Mouse (Mus musculus) intestine, postnatal 0 days (tissue): Measurements from ENCODE around the gene Srr. TPM values are rescaled to one million over a fixed set of nuclear protein-coding genes. Genes with fewer than 3 reads are reported as not detected.

ENCODE experiments used
- ATAC-seq: fragments of 200-750 bp; cut with Nextera tagmentation; 2 replicates; pipeline ENCODE4 v1.8.0; 2017; ENCODE audit warnings: mild to moderate bottlenecking, moderate TSS enrichment, moderate library complexity
- H3K27ac ChIP-seq: fragments of 300-500 bp; sonication (generic); 2 replicates; pipeline ENCODE4 v1.5.1; 2014; ENCODE audit warnings: mild to moderate bottlenecking, low read depth, low read length, moderate library complexity
- H3K27me3 ChIP-seq: fragments of 300-500 bp; sonication (generic); replicated peaks from 2 replicates; pipeline ENCODE4 v1.6.1; 2014; ENCODE audit warnings: low read length, mixed read lengths; ENCODE audit not compliant: control insufficient read depth, insufficient read depth
- H3K36me3 ChIP-seq: fragments of 300-500 bp; sonication (generic); 2 replicates; pipeline ENCODE4 v1.6.1; 2014; ENCODE audit warnings: mild to moderate bottlenecking, moderate library complexity; ENCODE audit not compliant: control insufficient read depth, insufficient read depth
- H3K4me1 ChIP-seq: fragments of 300-500 bp; sonication (generic); replicated peaks from 2 replicates; pipeline ENCODE4 v1.6.1; 2014; ENCODE audit warnings: antibody characterized with exemption, low read length, mixed read lengths; ENCODE audit not compliant: control insufficient read depth, insufficient read depth
- H3K4me2 ChIP-seq: fragments of 300-500 bp; sonication (generic); replicated peaks from 2 replicates; pipeline ENCODE4 v1.6.1; 2014; ENCODE audit warnings: low read depth, mild to moderate bottlenecking, moderate library complexity
- H3K4me3 ChIP-seq: fragments of 300-500 bp; sonication (generic); 2 replicates; pipeline ENCODE4 v1.5.1; 2014; ENCODE audit warnings: low read depth, low read length
- H3K9ac ChIP-seq: fragments of 300-500 bp; sonication (generic); 2 replicates; pipeline ENCODE4 v1.6.1; 2014; ENCODE audit warnings: mild to moderate bottlenecking, low read depth, low read length
- H3K9me3 ChIP-seq: fragments of 300-500 bp; sonication (generic); 2 replicates; pipeline ENCODE4 v1.6.1; 2016; ENCODE audit warnings: mixed run types; ENCODE audit not compliant: control insufficient read depth
- CTCF ChIP-seq: sonication (generic); IDR thresholded peaks from 2 replicates; pipeline ENCODE4 v1.5.1; 2016; ENCODE audit warnings: low read depth, mild to moderate bottlenecking, control low read depth, antibody characterized with exemption, moderate library complexity
- WGBS: fragments of 180-500 bp; shearing (Covaris S2); extraction: QIAGEN DNeasy Blood & Tissue Kit; methylation state at CpG from one replicate; pipeline ENCODE4 v1.1.7; 2014; 5-methylcytosine and 5-hydroxymethylcytosine counted together
- polyA plus RNA-seq: library from polyadenylated mRNA; unstranded; fragments of >200 nt; fragmentation: Nextera tagmentation; extraction: Ambion mirVana; gene quantifications from 2 replicates; pipeline ENCODE4 v1.2.1, GENCODE M21; 2015

The Srr gene
- polyA plus RNA-seq, 1 experiment from 2014 or later: 22.4 TPM

DNA sequence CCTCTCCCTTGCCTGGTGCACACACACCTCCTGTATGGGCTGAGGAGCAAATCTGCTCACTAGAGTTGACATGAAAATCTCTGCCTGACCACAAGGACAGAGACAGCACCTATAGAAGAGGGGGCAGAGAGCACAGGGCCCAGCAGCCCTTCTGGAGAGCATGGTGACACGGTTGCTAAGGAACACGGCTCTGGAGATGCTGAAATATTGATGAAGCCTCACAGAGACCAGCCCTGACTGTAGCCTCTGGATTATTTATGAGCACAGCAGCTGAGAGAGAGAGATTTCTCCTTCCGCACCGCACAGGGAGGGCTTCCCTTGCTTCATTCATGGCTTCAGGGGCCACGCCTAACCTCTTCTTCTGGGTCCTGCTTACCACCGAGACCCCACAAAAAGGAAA is 56.1 kb downstream of the Srr start:
- H3K36me3 ChIP-seq: peaks cover 8% of the 10 kb centered on the region; the same call in 1 of the 2 replicates
- no peak overlapping the region for H3K27ac ChIP-seq
- H3K4me1 ChIP-seq: no peaks in the 10 kb centered on the region
- H3K9me3 ChIP-seq: no peaks in the 10 kb centered on the region
- H3K27me3 ChIP-seq: no peaks in the 10 kb centered on the region
- no peak for ATAC-seq
- H3K9ac ChIP-seq: no peak overlapping the region
- WGBS: 80% methylated on average over 6 of the region's 6 CpGs
- no peak overlapping the region for H3K4me3 ChIP-seq
- no peak for TF ChIP-seq CTCF
- H3K4me2 ChIP-seq: no peak overlapping the region

DNA sequence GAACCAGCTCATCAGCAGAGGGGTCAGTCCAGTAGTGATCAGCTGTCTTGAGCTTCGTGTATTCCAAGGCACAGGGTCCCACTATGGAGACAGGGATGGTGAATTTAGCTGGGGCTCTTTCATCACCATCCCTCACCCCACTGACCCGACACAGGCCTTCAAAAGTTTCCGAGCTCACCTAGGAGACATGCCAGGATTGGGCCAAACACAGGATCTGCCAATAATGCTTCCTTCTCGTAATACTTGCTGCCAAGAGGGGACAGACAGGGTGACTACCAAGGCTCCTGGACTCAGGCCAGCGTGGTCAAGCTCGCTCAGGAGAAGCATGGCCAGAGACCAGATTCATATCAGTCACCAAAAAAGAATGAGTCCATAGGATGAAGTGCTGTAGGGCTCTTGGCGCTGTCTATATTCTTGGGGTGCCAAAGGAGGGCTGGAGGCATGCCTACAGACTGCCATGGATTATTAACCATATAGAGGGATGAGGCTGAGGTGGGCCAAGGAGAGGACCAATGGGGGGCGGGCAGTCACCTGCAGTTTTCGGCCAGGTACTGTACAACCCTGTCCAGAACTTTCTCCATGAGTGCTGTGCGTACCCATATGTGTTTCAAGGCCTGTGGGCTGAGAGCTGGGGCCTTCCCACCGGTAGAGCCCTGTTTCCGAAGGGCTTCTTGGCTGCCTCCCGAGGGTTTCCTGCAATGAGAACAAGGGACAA is 57.5 kb downstream of the Srr start:
- no peak overlapping the region for H3K27ac ChIP-seq
- H3K9me3 ChIP-seq: no peaks in the 10 kb centered on the region
- TF ChIP-seq CTCF: no peak
- WGBS: 90% methylated on average over 13 of the region's 13 CpGs
- H3K27me3 ChIP-seq: no peaks in the 10 kb centered on the region
- H3K4me3 ChIP-seq: no peak overlapping the region
- no peak overlapping the region for H3K9ac ChIP-seq
- no peak overlapping the region for H3K4me2 ChIP-seq
- H3K4me1 ChIP-seq: no peaks in the 10 kb centered on the region
- no peak for ATAC-seq
- peaks cover 8% of the 10 kb centered on the region; the same call in 1 of the 2 replicates for H3K36me3 ChIP-seq

DNA sequence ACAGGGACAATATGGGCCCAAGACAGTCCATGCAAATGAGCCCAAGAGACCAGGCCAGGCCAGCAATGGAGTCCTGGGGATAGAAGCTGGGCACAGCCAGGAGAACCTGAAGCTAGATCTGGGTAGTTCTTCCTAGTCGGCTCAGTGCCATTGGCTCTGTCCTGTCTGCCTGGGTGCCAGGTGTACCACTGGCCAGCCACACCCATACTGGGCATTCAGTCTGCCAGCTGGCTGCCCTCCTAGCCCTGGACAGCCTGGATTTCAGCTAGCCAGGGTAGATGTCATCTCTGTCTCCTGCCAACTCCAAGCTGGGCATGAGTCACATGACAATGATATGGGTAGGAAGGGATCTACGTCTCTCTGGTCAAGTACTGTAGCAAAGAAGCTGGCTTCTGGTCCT is 58.6 kb downstream of the Srr start:
- no peak overlapping the region for H3K4me2 ChIP-seq
- peaks cover 8% of the 10 kb centered on the region for H3K36me3 ChIP-seq
- no peak overlapping the region for H3K4me3 ChIP-seq
- WGBS: 87% methylated on average over 2 of the region's 2 CpGs
- no peak for ATAC-seq
- H3K27ac ChIP-seq: no peak overlapping the region
- H3K4me1 ChIP-seq: no peaks in the 10 kb centered on the region
- no peak overlapping the region for H3K9ac ChIP-seq
- no peak for TF ChIP-seq CTCF
- H3K9me3 ChIP-seq: no peaks in the 10 kb centered on the region
- H3K27me3 ChIP-seq: no peaks in the 10 kb centered on the region

DNA sequence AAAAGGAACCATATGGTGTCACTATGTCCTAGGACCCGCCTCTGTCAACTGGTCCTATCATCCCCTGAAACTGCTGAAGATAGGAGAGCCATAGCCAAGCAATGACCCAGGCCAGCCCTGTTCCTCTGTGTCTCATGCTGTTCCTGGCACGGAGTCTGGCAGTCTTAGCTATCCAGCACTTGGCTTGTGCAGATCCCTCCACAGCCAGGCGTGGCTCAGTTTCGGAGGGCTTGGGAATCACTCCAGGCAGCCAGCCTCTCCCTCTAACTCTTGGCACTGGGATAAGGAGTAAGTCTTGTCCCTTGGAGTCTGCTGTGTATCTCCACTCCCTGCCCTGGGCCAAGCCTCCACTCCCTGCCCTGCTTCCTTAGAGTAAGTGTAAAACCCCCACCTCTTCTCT is 59.1 kb downstream of the Srr start:
- Histone ChIP-seq H3K4me1 (no peaks in the 10 kb centered on the region), H3K4me3 (no peak overlapping the region), H3K4me2 (no peak overlapping the region), H3K9ac (no peak overlapping the region), H3K27me3 (no peaks in the 10 kb centered on the region), H3K9me3 (no peaks in the 10 kb centered on the region), H3K27ac (no peak overlapping the region), H3K36me3 (peaks cover 8% of the 10 kb centered on the region)
- 79% methylated on average over 4 of the region's 4 CpGs for WGBS
- no peak for ATAC-seq
- no peak for TF ChIP-seq CTCF

DNA sequence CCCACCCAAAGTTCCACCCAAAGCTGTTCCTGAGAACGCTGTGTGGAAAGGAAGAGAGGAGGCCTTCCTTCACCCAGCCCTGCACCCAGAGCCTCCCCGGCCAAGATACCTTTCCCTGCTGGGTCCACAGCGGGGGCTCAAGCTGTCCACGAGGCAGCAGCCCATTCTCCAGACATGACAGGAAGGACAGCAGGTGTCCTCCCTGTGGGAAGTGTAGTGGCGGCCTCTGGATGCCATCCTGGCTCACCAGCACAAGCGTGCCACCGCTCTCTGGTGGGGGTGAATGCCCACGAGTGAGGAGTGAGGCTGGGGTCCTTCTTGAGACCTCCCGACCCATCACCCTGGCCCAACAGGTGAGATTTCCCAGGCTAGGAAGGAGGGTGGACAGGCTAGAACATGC is 60.5 kb downstream of the Srr start:
- Histone ChIP-seq H3K9me3 (no peaks in the 10 kb centered on the region), H3K9ac (no peak overlapping the region), H3K4me3 (no peak overlapping the region), H3K36me3 (peaks cover 8% of the 10 kb centered on the region), H3K27me3 (no peaks in the 10 kb centered on the region), H3K4me1 (no peaks in the 10 kb centered on the region), H3K4me2 (no peak overlapping the region), H3K27ac (no peak overlapping the region)
- TF ChIP-seq CTCF: no peak
- no peak for ATAC-seq
- WGBS: 87% methylated on average over 9 of the region's 9 CpGs

DNA sequence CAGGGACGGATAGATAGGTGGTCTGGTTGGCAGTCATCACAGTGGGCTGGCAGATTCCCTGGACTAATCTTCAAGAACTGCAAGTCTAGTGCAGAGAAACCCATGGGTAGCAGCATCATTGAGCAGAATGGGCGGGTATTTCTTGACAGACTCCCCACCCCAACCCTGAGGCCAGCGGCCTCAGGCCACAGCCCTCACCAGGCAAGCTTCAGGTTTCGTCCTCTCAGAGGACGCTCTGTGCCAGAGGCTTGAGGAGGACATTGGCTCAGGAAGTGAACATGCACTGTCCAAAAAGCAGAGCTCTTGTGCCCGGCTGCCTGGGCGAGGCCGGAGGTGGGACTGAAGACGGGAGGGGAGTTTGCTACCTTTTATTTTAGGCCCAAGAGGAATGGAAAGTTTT is 61.3 kb downstream of the Srr start:
- H3K9me3 ChIP-seq: no peaks in the 10 kb centered on the region
- no peaks in the 10 kb centered on the region for H3K27me3 ChIP-seq
- ATAC-seq: no peak
- H3K4me1 ChIP-seq: no peaks in the 10 kb centered on the region
- 92% methylated on average over 9 of the region's 9 CpGs for WGBS
- peaks cover 8% of the 10 kb centered on the region for H3K36me3 ChIP-seq
- no peak overlapping the region for H3K4me3 ChIP-seq
- H3K27ac ChIP-seq: no peak overlapping the region
- no peak overlapping the region for H3K4me2 ChIP-seq
- no peak overlapping the region for H3K9ac ChIP-seq
- TF ChIP-seq CTCF: no peak

DNA sequence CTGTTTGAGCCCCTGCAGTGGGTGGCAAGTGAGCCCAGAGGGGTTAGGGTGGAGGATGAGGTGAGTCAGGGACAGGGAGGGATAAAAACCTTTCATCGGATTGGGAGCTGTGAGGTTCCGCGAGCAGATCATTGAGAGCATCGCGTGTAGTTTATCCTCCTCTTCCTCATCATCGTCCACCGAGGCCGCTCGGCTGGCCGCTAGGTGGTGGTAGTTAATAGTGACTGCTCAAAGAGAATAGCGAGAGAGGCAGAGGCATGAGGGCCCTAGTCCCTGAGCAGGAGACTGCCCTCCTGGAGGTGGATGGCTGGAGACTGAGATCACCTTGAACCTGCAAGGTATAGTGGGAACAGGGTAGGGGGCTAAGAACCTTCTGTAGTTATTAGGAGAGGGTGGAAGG is 62.3 kb downstream of the Srr start:
- H3K27me3 ChIP-seq: no peaks in the 10 kb centered on the region
- no peak for ATAC-seq
- H3K9me3 ChIP-seq: no peaks in the 10 kb centered on the region
- no peak overlapping the region for H3K27ac ChIP-seq
- H3K36me3 ChIP-seq: peaks cover 8% of the 10 kb centered on the region
- H3K4me1 ChIP-seq: no peaks in the 10 kb centered on the region
- no peak overlapping the region for H3K4me3 ChIP-seq
- peak; percentile 73 for TF ChIP-seq CTCF
- no peak overlapping the region for H3K4me2 ChIP-seq
- H3K9ac ChIP-seq: no peak overlapping the region
- 25% methylated on average over 11 of the region's 11 CpGs for WGBS
